9 mouse cellular contexts compared by ENCODE assay signal in the genomic region with DNA sequence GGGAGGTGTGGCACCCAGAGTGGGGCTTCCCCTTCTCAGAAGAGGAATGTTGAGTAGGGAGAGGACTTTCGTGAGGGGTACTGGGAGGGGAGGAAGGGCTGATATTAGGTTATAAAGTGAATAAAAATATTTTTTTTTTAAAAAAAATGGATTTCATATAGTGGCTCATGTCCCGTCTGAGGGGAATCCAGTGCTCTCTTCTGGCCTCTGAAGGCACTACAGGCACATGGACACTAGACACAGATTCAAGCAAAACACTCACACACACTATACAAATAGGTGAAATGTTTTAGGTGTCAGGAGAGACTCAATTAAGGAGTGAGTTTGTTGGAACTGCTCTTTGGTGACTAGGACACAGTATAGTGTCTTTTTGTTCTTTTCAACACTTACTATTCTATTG. TPM values are rescaled to one million over a fixed set of nuclear protein-coding genes. Genes with fewer than 3 reads are reported as not detected.
DNase-seq lines count a peak whose midpoint lies in the region; ATAC-seq and TF ChIP-seq lines count a peak whose summit lies in the region.
"Had no signal": no experiment of that assay in that cellular context is flagged by ENCODE, and none has a peak within 500 bp of the region (broad histone marks: within the 10 kb centered on the region; RNA-seq: fewer than 3 reads in every experiment).

No protein-coding gene starts in this region.

- peaks cover 24% of the 10 kb centered on the region for H3K36me3 ChIP-seq in lung, embryonic 15.5 days
- H3K36me3 ChIP-seq in forebrain, embryonic 10.5 days (replicated peaks): peaks cover 34% of the 10 kb centered on the region
- peaks cover 32% of the 10 kb centered on the region for H3K36me3 ChIP-seq in limb, embryonic 13.5 days

- no peak for DNase-seq in lung, postnatal 25 days (ENCODE audit: low spot score)
- DNase-seq in forebrain, embryonic 10.5 days (ENCODE audit: extremely low spot score, low spot score): no peak
- DNase-seq in thymus, postnatal 10 days (ENCODE audit: low spot score in 2 of 2): no peak
- DNase-seq in c-Kit-positive CD71-positive TER-119-positive erythroid progenitor cells, embryonic 14.5 days (ENCODE audit: low spot score): no peak
- no peak for DNase-seq in frontal cortex, postnatal 14 days (ENCODE audit: low spot score in 2 of 2)
- DNase-seq: thymus, adult 18-20 months had no signal

- H3K9me3 ChIP-seq in lung, embryonic 15.5 days: no peaks in the 10 kb centered on the region
- H3K9me3 ChIP-seq in forebrain, embryonic 10.5 days: peaks cover 11% of the 10 kb centered on the region; the same call in 1 of the 2 replicates
- no peaks in the 10 kb centered on the region for H3K9me3 ChIP-seq in limb, embryonic 13.5 days

- no peak for TF ChIP-seq CTCF in olfactory bulb, adult 2 months (IDR thresholded peaks at IDR 0.05; ENCODE audit: insufficient read depth, low read depth, low read length)

- peak overlapping the region; percentile 78; the same call in 1 of the 2 replicates for H3K4me3 ChIP-seq in lung, embryonic 15.5 days
- peak overlapping the region; percentile 81 for H3K4me3 ChIP-seq in forebrain, embryonic 10.5 days
- peak overlapping the region; percentile 78 for H3K4me3 ChIP-seq in limb, embryonic 13.5 days
- H3K4me3 ChIP-seq in olfactory bulb, adult 2 months (ENCODE audit: insufficient read depth, low read depth, low read length): 0 out of 2 replicates have a peak overlapping the region, but pooled peaks have one; percentile 19

- peak overlapping the region; percentile 87 for H3K4me2 ChIP-seq in lung, embryonic 15.5 days
- peak overlapping the region; percentile 75 for H3K4me2 ChIP-seq in limb, embryonic 13.5 days (replicated peaks)

- H3K4me1 ChIP-seq in lung, embryonic 15.5 days: peaks cover 22% of the 10 kb centered on the region
- peaks cover 31% of the 10 kb centered on the region for H3K4me1 ChIP-seq in forebrain, embryonic 10.5 days
- peaks cover 21% of the 10 kb centered on the region for H3K4me1 ChIP-seq in limb, embryonic 13.5 days
- peaks cover 14% of the 10 kb centered on the region for H3K4me1 ChIP-seq in olfactory bulb, adult 2 months (ENCODE audit: control insufficient read depth, insufficient read depth, low read length)

- 32% methylated on average over 2 of the region's 2 CpGs for WGBS in lung, embryonic 15.5 days
- WGBS in forebrain, embryonic 10.5 days: 65% methylated on average over 2 of the region's 2 CpGs
- WGBS in limb, embryonic 13.5 days: 70% methylated on average over 2 of the region's 2 CpGs
- 14% methylated on average over 2 of the region's 2 CpGs for WGBS in olfactory bulb, adult 2 months

- H3K27ac ChIP-seq in lung, embryonic 15.5 days: no peak overlapping the region
- H3K27ac ChIP-seq in forebrain, embryonic 10.5 days: peak overlapping the region; percentile 41; the same call in 1 of the 2 replicates
- no peak overlapping the region for H3K27ac ChIP-seq in limb, embryonic 13.5 days
- H3K27ac ChIP-seq in olfactory bulb, adult 2 months (ENCODE audit: insufficient read depth, low read depth, low read length): no peak overlapping the region

- H3K27me3 ChIP-seq in lung, embryonic 15.5 days: no peaks in the 10 kb centered on the region
- no peaks in the 10 kb centered on the region for H3K27me3 ChIP-seq in forebrain, embryonic 10.5 days (ENCODE audit: poor library complexity, severe bottlenecking)
- no peaks in the 10 kb centered on the region for H3K27me3 ChIP-seq in limb, embryonic 13.5 days

- TF ChIP-seq POLR2A in olfactory bulb, adult 2 months (IDR thresholded peaks at IDR 0.05; ENCODE audit: insufficient read depth, low read depth, low read length): no peak

- ATAC-seq in lung, embryonic 15.5 days (ENCODE audit: borderline replicate concordance, extremely low read depth, low FRiP score, low TSS enrichment): no peak
- ATAC-seq in limb, embryonic 13.5 days (ENCODE audit: low FRiP score, low read depth): no peak

- no peak overlapping the region for H3K9ac ChIP-seq in lung, embryonic 15.5 days
- peak overlapping the region; percentile 85 for H3K9ac ChIP-seq in limb, embryonic 13.5 days

RNA-seq across cellular contexts. Expression of a gene that starts 1.8 kb away (rescaled TPM):
- polyA plus RNA-seq in lung, embryonic 15.5 days (2015; fragmentation: Nextera tagmentation; extraction: Ambion mirVana): 27.7 and 30.4 TPM in 2 replicates
- polyA plus RNA-seq in forebrain, embryonic 10.5 days (2016; fragmentation: Nextera tagmentation; extraction: Ambion mirVana): 37.3 and 42.7 TPM in 2 replicates
- 32.3 and 35.2 TPM in 2 replicates for polyA plus RNA-seq in limb, embryonic 13.5 days (2015; fragmentation: Nextera tagmentation; extraction: Ambion mirVana)
- polyA plus RNA-seq in olfactory bulb, adult 2 months (2012; ENCODE audit: insufficient read depth, insufficient read length, low replicate concordance, missing spikeins): not detected in 2 replicates

RNA-seq across cellular contexts. Expression of a gene that starts 14.7 kb away (rescaled TPM):
- polyA plus RNA-seq in lung, embryonic 15.5 days (2015; fragmentation: Nextera tagmentation; extraction: Ambion mirVana): 0.36 and 0.62 TPM in 2 replicates
- 0.05 and 0.14 TPM in 2 replicates for polyA plus RNA-seq in forebrain, embryonic 10.5 days (2016; fragmentation: Nextera tagmentation; extraction: Ambion mirVana)
- polyA plus RNA-seq in limb, embryonic 13.5 days (2015; fragmentation: Nextera tagmentation; extraction: Ambion mirVana): 0.20 and 0.56 TPM in 2 replicates
- polyA plus RNA-seq in olfactory bulb, adult 2 months (2012; ENCODE audit: insufficient read depth, insufficient read length, low replicate concordance, missing spikeins): not detected in 2 replicates

RNA-seq across cellular contexts. Expression of a gene that starts 25.4 kb away (rescaled TPM):
- polyA plus RNA-seq in lung, embryonic 15.5 days (2015; fragmentation: Nextera tagmentation; extraction: Ambion mirVana): 41.9 and 43.0 TPM in 2 replicates
- 21.2 and 22.7 TPM in 2 replicates for polyA plus RNA-seq in forebrain, embryonic 10.5 days (2016; fragmentation: Nextera tagmentation; extraction: Ambion mirVana)
- 33.3 and 33.4 TPM in 2 replicates for polyA plus RNA-seq in limb, embryonic 13.5 days (2015; fragmentation: Nextera tagmentation; extraction: Ambion mirVana)
- polyA plus RNA-seq in olfactory bulb, adult 2 months (2012; ENCODE audit: insufficient read depth, insufficient read length, low replicate concordance, missing spikeins): not detected in 2 replicates

RNA-seq across cellular contexts. Expression of a gene that starts 29.2 kb away (rescaled TPM):
- polyA plus RNA-seq in lung, embryonic 15.5 days (2015; fragmentation: Nextera tagmentation; extraction: Ambion mirVana): 9.9 and 11.5 TPM in 2 replicates
- polyA plus RNA-seq in forebrain, embryonic 10.5 days (2016; fragmentation: Nextera tagmentation; extraction: Ambion mirVana): 14.3 and 14.8 TPM in 2 replicates
- polyA plus RNA-seq in limb, embryonic 13.5 days (2015; fragmentation: Nextera tagmentation; extraction: Ambion mirVana): 11.9 and 12.4 TPM in 2 replicates
- polyA plus RNA-seq in olfactory bulb, adult 2 months (2012; ENCODE audit: insufficient read depth, insufficient read length, low replicate concordance, missing spikeins): not detected in 2 replicates

RNA-seq across cellular contexts. Expression of a gene that starts 33.3 kb away (rescaled TPM):
- 0.27 and 0.43 TPM in 2 replicates for polyA plus RNA-seq in lung, embryonic 15.5 days (2015; fragmentation: Nextera tagmentation; extraction: Ambion mirVana)
- 0.34 and 0.90 TPM in 2 replicates for polyA plus RNA-seq in forebrain, embryonic 10.5 days (2016; fragmentation: Nextera tagmentation; extraction: Ambion mirVana)
- 0.36 and 0.43 TPM in 2 replicates for polyA plus RNA-seq in limb, embryonic 13.5 days (2015; fragmentation: Nextera tagmentation; extraction: Ambion mirVana)
- not detected in 2 replicates for polyA plus RNA-seq in olfactory bulb, adult 2 months (2012; ENCODE audit: insufficient read depth, insufficient read length, low replicate concordance, missing spikeins)

Comparison
In these comparisons a context has a peak if more than half of its experiments do, and no peak if none do; other contexts are left out.
1. H3K4me3 ChIP-seq: peak in every context shown above with its lines; median percentile 81 in forebrain, embryonic 10.5 days; 78 in lung, embryonic 15.5 days; 78 in limb, embryonic 13.5 days; 19 in olfactory bulb, adult 2 months.
2. RNA of a gene that starts 1.8 kb away (polyA plus RNA-seq): 37.3 to 42.7 TPM in forebrain, embryonic 10.5 days, 32.3 to 35.2 TPM in limb, embryonic 13.5 days and 27.7 to 30.4 TPM in lung, embryonic 15.5 days; not detected in olfactory bulb, adult 2 months; every median in the first group is over 10 times any median in the second.
3. RNA of a gene that starts 25.4 kb away (polyA plus RNA-seq): 41.9 to 43.0 TPM in lung, embryonic 15.5 days, 33.3 to 33.4 TPM in limb, embryonic 13.5 days and 21.2 to 22.7 TPM in forebrain, embryonic 10.5 days; not detected in olfactory bulb, adult 2 months; every median in the first group is over 10 times any median in the second.